Mouse (Mus musculus) myocyte (in vitro differentiated cells): ENCODE results near the gene Slc25a5.

Source experiments
- POLR2A ChIP-seq: IDR thresholded peaks from one replicate; pipeline ENCODE4 v1.6.1; 2011; ENCODE audit warnings: low read depth, mild to moderate bottlenecking, control low read depth, moderate library complexity; ENCODE audit not compliant: insufficient read length
- TCF12 ChIP-seq: IDR thresholded peaks from one replicate; pipeline ENCODE4 v1.6.1; 2011; ENCODE audit warnings: mild to moderate bottlenecking, control low read depth; ENCODE audit not compliant: poor library complexity, insufficient read depth, severe bottlenecking

- no peak for TF ChIP-seq TCF12
- no peak for TF ChIP-seq POLR2A
Measured at GRCm38 (mm10) chrX:36777694-36778093, 17.8 kb upstream of the Slc25a5 start.
